Mouse (Mus musculus) c-Kit-positive CD71-positive TER-119-positive erythroid progenitor cells, embryonic 14.5 days (primary cell): ENCODE data around the gene Gm3542.
"Not testable (repeated sequence)": the region's sequence is repeated elsewhere in the genome, so short reads cannot be mapped to it uniquely, and the experiment has no call there.

Source experiments
- DNase-seq: peaks from one replicate; pipeline ENCODE4 v3.0.0-alpha.2; 2013; ENCODE audit warnings: low spot score

The Gm3542 gene

GRCm38 (mm10) chr14:5334828-5335227 lies at the start of gene Gm3542:
Gm3542 (minus strand) TSS chr14:5334928.
- not testable (repeated sequence) for DNase-seq
